Mouse (Mus musculus) adrenal gland (tissue): ENCODE results near the gene Bag2.
"Not testable (repeated sequence)": the region's sequence is repeated elsewhere in the genome, so short reads cannot be mapped to it uniquely, and the experiment has no call there.

Source experiments
- intact Hi-C: fragments of 180-260 bp; cut with DNase I; formaldehyde crosslinking; loops from one replicate; pipeline ENCODE4 v1.15.1; 2025

Gene Bag2

GRCm38 (mm10) chr1:33754089-33754488 lies 3.5 kb downstream of the Bag2 start:
- intact Hi-C loops: no loop called here

GRCm38 (mm10) chr1:33751283-33751682 lies 6.3 kb downstream of the Bag2 start:
- intact Hi-C loops: no loop called here

GRCm38 (mm10) chr1:33749709-33750108 lies 7.9 kb downstream of the Bag2 start:
- intact Hi-C loops: not testable (repeated sequence)

- intact Hi-C loops: no loop called here
These were observed 8.5 kb downstream of the Bag2 start for GRCm38 (mm10) chr1:33749109-33749508.

- intact Hi-C loops: no loop called here
These were observed 11.7 kb downstream of the Bag2 start for GRCm38 (mm10) chr1:33745901-33746300.

GRCm38 (mm10) chr1:33744815-33745214 lies 12.8 kb downstream of the Bag2 start:
- intact Hi-C loops: not testable (repeated sequence)

- intact Hi-C loops: no loop called here
These were observed 14.7 kb downstream of the Bag2 start for GRCm38 (mm10) chr1:33742903-33743302.

GRCm38 (mm10) chr1:33739302-33739701 lies 18.3 kb downstream of the Bag2 start:
- intact Hi-C loops: loop anchor here (5.0 kb wide), 1 partner anchor 67 kb away; no protein-coding TSS in a partner anchor

- intact Hi-C loops: loop anchor here (5.0 kb wide), 1 partner anchor 66 kb away; no protein-coding TSS in a partner anchor
These were observed 18.8 kb downstream of the Bag2 start for GRCm38 (mm10) chr1:33738681-33739278.

GRCm38 (mm10) chr1:33738281-33738680 lies 19.3 kb downstream of the Bag2 start:
- intact Hi-C loops: loop anchor here (5.0 kb wide), 1 partner anchor 66 kb away; no protein-coding TSS in a partner anchor

- intact Hi-C loops: no loop called here
These were observed 23.5 kb downstream of the Bag2 start for GRCm38 (mm10) chr1:33734001-33734685.

GRCm38 (mm10) chr1:33733044-33733443 lies 24.6 kb downstream of the Bag2 start:
- intact Hi-C loops: no loop called here

GRCm38 (mm10) chr1:33725086-33725485 lies 32.5 kb downstream of the Bag2 start:
- intact Hi-C loops: no loop called here

GRCm38 (mm10) chr1:33724516-33724915 lies 33.1 kb downstream of the Bag2 start:
- intact Hi-C loops: no loop called here

- intact Hi-C loops: no loop called here
These were observed 36.6 kb downstream of the Bag2 start for GRCm38 (mm10) chr1:33721020-33721419.

GRCm38 (mm10) chr1:33720231-33720630 lies 37.4 kb downstream of the Bag2 start:
- intact Hi-C loops: no loop called here

- intact Hi-C loops: no loop called here
These were observed 37.8 kb downstream of the Bag2 start, which contains the start of gene Rab23 for GRCm38 (mm10) chr1:33719733-33720225. Rab23 (plus strand) TSS chr1:33719887.

- intact Hi-C loops: no loop called here
These were observed 40.0 kb downstream of the Bag2 start for GRCm38 (mm10) chr1:33717636-33718035.

- intact Hi-C loops: no loop called here
These were observed 42.8 kb downstream of the Bag2 start for GRCm38 (mm10) chr1:33714796-33715195.

- intact Hi-C loops: no loop called here
These were observed 45.6 kb downstream of the Bag2 start for GRCm38 (mm10) chr1:33712026-33712425.

GRCm38 (mm10) chr1:33709615-33710014 lies 48.0 kb downstream of the Bag2 start:
- intact Hi-C loops: no loop called here

- intact Hi-C loops: no loop called here
These were observed 56.4 kb downstream of the Bag2 start for GRCm38 (mm10) chr1:33701244-33701643.

GRCm38 (mm10) chr1:33696016-33696415 lies 61.6 kb downstream of the Bag2 start:
- intact Hi-C loops: no loop called here
